Comparison of ENCODE assay signal across 12 mouse cellular contexts in the genomic region with DNA sequence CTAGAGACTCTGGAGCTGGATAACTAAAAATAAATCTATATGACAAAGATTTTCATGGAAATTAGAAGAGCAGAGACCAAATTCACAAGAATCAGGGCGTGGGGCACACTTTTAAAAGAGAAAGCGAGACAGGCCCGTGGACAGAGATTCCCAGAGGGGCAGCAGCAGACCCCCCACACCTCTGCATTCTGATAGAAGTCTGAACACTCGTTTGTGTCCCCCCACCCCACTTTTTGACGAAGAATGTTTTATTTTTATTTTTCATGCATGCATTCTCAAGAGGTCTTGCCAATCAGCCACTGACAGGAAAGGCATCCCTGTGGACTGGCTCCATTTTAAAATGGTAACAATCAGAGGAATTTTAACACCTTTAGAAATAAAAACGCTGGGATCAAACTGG. TPM values are rescaled to one million over a fixed set of nuclear protein-coding genes. Genes with fewer than 3 reads are reported as not detected.
DNase-seq lines count a peak whose midpoint lies in the region; ATAC-seq and TF ChIP-seq lines count a peak whose summit lies in the region.
"Had no signal": no experiment of that assay in that cellular context is flagged by ENCODE, and none has a peak within 500 bp of the region (broad histone marks: within the 10 kb centered on the region; RNA-seq: fewer than 3 reads in every experiment).

No protein-coding gene starts in this region.

- peak overlapping the region; percentile 75; the same call in 1 of the 2 replicates for H3K27ac ChIP-seq in kidney, embryonic 15.5 days
- no peak overlapping the region for H3K27ac ChIP-seq in kidney, adult 2 months (ENCODE audit: insufficient read depth, low read depth, low read length)
- H3K27ac ChIP-seq in embryonic fibroblast, embryonic 13.5 days (ENCODE audit: insufficient read depth, low read length), result peak overlapping the region; percentile 94
- H3K27ac ChIP-seq in limb, embryonic 10.5 days, result peak overlapping the region; percentile 100
- no peak overlapping the region for H3K27ac ChIP-seq in neural tube, embryonic 14.5 days (ENCODE audit: low read depth, low read length)
- H3K27ac ChIP-seq: liver, embryonic 14.5 days had no signal

- TF ChIP-seq POLR2A in kidney, adult 2 months (IDR thresholded peaks at IDR 0.05; ENCODE audit: low read depth, low read length), result no peak
- no peak for TF ChIP-seq POLR2A in embryonic fibroblast, embryonic 13.5 days (IDR thresholded peaks at IDR 0.05; ENCODE audit: low read depth, low read length)

- no peak for TF ChIP-seq CTCF in kidney, adult 2 months (conservative IDR thresholded peaks at IDR 0.05; ENCODE audit: insufficient read depth, insufficient read length, low read depth, low read length)
- no peak for TF ChIP-seq CTCF in embryonic fibroblast, embryonic 13.5 days (IDR thresholded peaks at IDR 0.05; ENCODE audit: borderline replicate concordance, insufficient read depth, low read length)

- 3% methylated on average over 6 of the region's 6 CpGs for WGBS in kidney, embryonic 15.5 days
- 16% methylated on average over 6 of the region's 6 CpGs for WGBS in kidney, adult 2 months
- 0% methylated on average over 6 of the region's 6 CpGs for WGBS in limb, embryonic 10.5 days
- WGBS in neural tube, embryonic 14.5 days, result under 1% methylated on average over 6 of the region's 6 CpGs

- no peak for ATAC-seq in kidney, embryonic 15.5 days (replicated peaks; ENCODE audit: low FRiP score)
- ATAC-seq in neural tube, embryonic 14.5 days (ENCODE audit: low read depth), result no peak
- no peak for ATAC-seq in monocyte, adult 5-6 weeks (replicated peaks; ENCODE audit: insufficient number of reproducible peaks, low FRiP score, low TSS enrichment, poor library complexity, severe bottlenecking)

- H3K9me3 ChIP-seq in kidney, embryonic 15.5 days (replicated peaks), result no peaks in the 10 kb centered on the region
- no peaks in the 10 kb centered on the region for H3K9me3 ChIP-seq in limb, embryonic 10.5 days (replicated peaks)
- H3K9me3 ChIP-seq in neural tube, embryonic 14.5 days (ENCODE audit: control insufficient read depth, low read length), result no peaks in the 10 kb centered on the region

- H3K4me1 ChIP-seq in kidney, embryonic 15.5 days, result peaks cover 34% of the 10 kb centered on the region
- no peaks in the 10 kb centered on the region for H3K4me1 ChIP-seq in kidney, adult 2 months (ENCODE audit: control insufficient read depth, insufficient read depth, low read length)
- H3K4me1 ChIP-seq in embryonic fibroblast, embryonic 13.5 days (ENCODE audit: control insufficient read depth, insufficient read depth, low read length), result peaks cover 12% of the 10 kb centered on the region
- H3K4me1 ChIP-seq in limb, embryonic 10.5 days, result peaks cover 55% of the 10 kb centered on the region
- peaks cover 7% of the 10 kb centered on the region; the same call in 1 of the 2 replicates for H3K4me1 ChIP-seq in neural tube, embryonic 14.5 days (ENCODE audit: control insufficient read depth, insufficient read depth, low read length)

- peaks cover 93% of the 10 kb centered on the region for H3K27me3 ChIP-seq in kidney, embryonic 15.5 days
- peaks cover 11% of the 10 kb centered on the region for H3K27me3 ChIP-seq in kidney, adult 2 months (replicated peaks; ENCODE audit: control insufficient read depth, insufficient read depth, low read length)
- 0 out of 2 replicates have a peak, but pooled peaks cover 3% of the 10 kb centered on the region for H3K27me3 ChIP-seq in limb, embryonic 10.5 days (ENCODE audit: low read depth, poor library complexity, severe bottlenecking)
- H3K27me3 ChIP-seq in neural tube, embryonic 14.5 days (ENCODE audit: control insufficient read depth, insufficient read depth, low read length), result peaks cover 56% of the 10 kb centered on the region

- H3K9ac ChIP-seq in kidney, embryonic 15.5 days, result peak overlapping the region; percentile 67; the same call in 1 of the 2 replicates
- H3K9ac ChIP-seq in neural tube, embryonic 14.5 days (replicated peaks; ENCODE audit: low read depth, low read length), result no peak overlapping the region
- H3K9ac ChIP-seq: liver, embryonic 14.5 days had no signal

- no peak for DNase-seq in kidney, adult 2 months
- peak; percentile 43 for DNase-seq in limb, embryonic 10.5 days (ENCODE audit: low spot score)
- no peak for DNase-seq in Muller cell, postnatal 12 days (ENCODE audit: inconsistent ontology term)
- no peak for DNase-seq in frontal cortex, adult 2 months (ENCODE audit: extremely low spot score in 1 of 2, low spot score in 1 of 2)
- DNase-seq: kidney, adult 9 months; thymus, postnatal 14 days had no signal

- H3K4me2 ChIP-seq in kidney, embryonic 15.5 days, result peak overlapping the region; percentile 81
- H3K4me2 ChIP-seq in neural tube, embryonic 14.5 days (ENCODE audit: low read depth, low read length), result no peak overlapping the region

- peak overlapping the region; percentile 66 for H3K4me3 ChIP-seq in kidney, embryonic 15.5 days (replicated peaks)
- H3K4me3 ChIP-seq in kidney, adult 2 months (ENCODE audit: insufficient read depth, low read depth, low read length), result no peak overlapping the region
- peak overlapping the region; percentile 83 for H3K4me3 ChIP-seq in embryonic fibroblast, embryonic 13.5 days (ENCODE audit: insufficient read depth, low read length)
- H3K4me3 ChIP-seq in limb, embryonic 10.5 days, result peak overlapping the region; percentile 96
- H3K4me3 ChIP-seq in neural tube, embryonic 14.5 days (ENCODE audit: low read depth, low read length), result peak overlapping the region; percentile 36; the same call in 1 of the 2 replicates

- no peaks in the 10 kb centered on the region for H3K36me3 ChIP-seq in kidney, embryonic 15.5 days
- no peaks in the 10 kb centered on the region for H3K36me3 ChIP-seq in kidney, adult 2 months (ENCODE audit: control insufficient read depth, insufficient read depth, low read length)
- peaks cover 24% of the 10 kb centered on the region for H3K36me3 ChIP-seq in limb, embryonic 10.5 days
- no peaks in the 10 kb centered on the region for H3K36me3 ChIP-seq in neural tube, embryonic 14.5 days (ENCODE audit: control insufficient read depth, insufficient read depth, low read length)

RNA-seq across cellular contexts. Expression of a gene that starts 1.7 kb away (rescaled TPM):
- 4.9 and 5.1 TPM in 2 replicates for polyA plus RNA-seq in kidney, embryonic 15.5 days (2015; fragmentation: Nextera tagmentation; extraction: Ambion mirVana)
- 2.0 and 3.0 TPM in 2 replicates for polyA plus RNA-seq in kidney, adult 2 months (2012; rRNA removed)
- polyA plus RNA-seq in embryonic fibroblast, embryonic 13.5 days (2011; ENCODE audit: insufficient read length, low read depth, missing spikeins), result 48.2 and 73.5 TPM in 2 replicates
- 31.0 and 33.4 TPM in 2 replicates for polyA plus RNA-seq in limb, embryonic 10.5 days (2016; fragmentation: Nextera tagmentation; extraction: Ambion mirVana)
- polyA plus RNA-seq in neural tube, embryonic 14.5 days (2014; fragmentation: Nextera tagmentation; extraction: Ambion mirVana), result 0.20 and 2.1 TPM in 2 replicates
- total RNA-seq in monocyte, adult 5-6 weeks (2017), result not detected in 3 replicates
- 0.95 and 1.1 TPM in 2 replicates for polyA plus RNA-seq in frontal cortex, adult 2 months (2012; rRNA removed)
- total RNA-seq: MEL had no signal

RNA-seq across cellular contexts. Expression of a gene that starts 31.0 kb away (rescaled TPM):
- not detected in 2 replicates for polyA plus RNA-seq in kidney, embryonic 15.5 days (2015; fragmentation: Nextera tagmentation; extraction: Ambion mirVana)
- polyA plus RNA-seq in kidney, adult 2 months (2012; rRNA removed), result not detected in 2 replicates
- not detected in 2 replicates for polyA plus RNA-seq in embryonic fibroblast, embryonic 13.5 days (2011; ENCODE audit: insufficient read length, low read depth, missing spikeins)
- not detected in 2 replicates for polyA plus RNA-seq in limb, embryonic 10.5 days (2016; fragmentation: Nextera tagmentation; extraction: Ambion mirVana)
- 0.31 and 0.79 TPM in 2 replicates for polyA plus RNA-seq in neural tube, embryonic 14.5 days (2014; fragmentation: Nextera tagmentation; extraction: Ambion mirVana)
- not detected in 3 replicates for total RNA-seq in monocyte, adult 5-6 weeks (2017)
- polyA plus RNA-seq in frontal cortex, adult 2 months (2012; rRNA removed), result not detected in 2 replicates
- total RNA-seq: MEL had no signal
- polyA plus RNA-seq: liver, embryonic 14.5 days had no signal

Comparison
In these comparisons a context has a peak if more than half of its experiments do, and no peak if none do; other contexts are left out.
1. H3K27ac ChIP-seq: peak in kidney, embryonic 15.5 days (single experiment), embryonic fibroblast, embryonic 13.5 days (single experiment) and limb, embryonic 10.5 days (single experiment); none in kidney, adult 2 months (single experiment) and neural tube, embryonic 14.5 days (single experiment).